Mouse (Mus musculus): ENCODE results near the gene Pde2a.

GRCm38 (mm10) chr7:101541734-101542133 is 120.2 kb downstream of the Pde2a start:
- no peak for TF ChIP-seq POLR2A (IDR thresholded peaks at IDR 0.05; ENCODE audit: insufficient read depth, low read depth, low read length)
- TF ChIP-seq EP300 (IDR thresholded peaks at IDR 0.05; ENCODE audit: insufficient read depth, low read depth, low read length), result no peak
